Mouse (Mus musculus) yolk sac, embryonic 10.5 days (tissue): ENCODE measurements around the gene Selenow.

ENCODE experiments used
- DNase-seq: peaks from one replicate; pipeline ENCODE4 v3.0.0-alpha.2; 2017; ENCODE audit warnings: low spot score

The Selenow gene

GRCm38 (mm10) chr7:15905861-15906260 lies 16.3 kb downstream of the Selenow start:
- no peak for DNase-seq

- no peak for DNase-seq
These were observed 20.7 kb downstream of the Selenow start for GRCm38 (mm10) chr7:15901366-15902048.

- no peak for DNase-seq
These were observed 28.0 kb downstream of the Selenow start for GRCm38 (mm10) chr7:15894251-15894650.

- no peak for DNase-seq
These were observed 38.1 kb downstream of the Selenow start for GRCm38 (mm10) chr7:15884127-15884526.

GRCm38 (mm10) chr7:15882317-15882716 lies 39.9 kb downstream of the Selenow start, which contains the start of gene Crxos:
Gene Crxos, plus strand, starts transcription at chr7:15882617.
- no peak for DNase-seq

GRCm38 (mm10) chr7:15881831-15882230 lies 40.4 kb downstream of the Selenow start:
- no peak for DNase-seq

GRCm38 (mm10) chr7:15881388-15881787 lies 40.8 kb downstream of the Selenow start:
- no peak for DNase-seq

GRCm38 (mm10) chr7:15879756-15880155 lies 42.4 kb downstream of the Selenow start, which contains the start of gene Crx:
Gene Crx, minus strand, starts transcription at chr7:15879968.
- no peak for DNase-seq
